Mouse (Mus musculus) limb, embryonic 13.5 days (tissue): ENCODE results near the gene Pde4dip. TPM values are rescaled to one million over a fixed set of nuclear protein-coding genes. Genes with fewer than 3 reads are reported as not detected.

Experiments used
- ATAC-seq: fragments of 200-750 bp; cut with Nextera tagmentation; 2 replicates; pipeline ENCODE4 v1.8.0; 2017; ENCODE audit warnings: low read depth, moderate number of reproducible peaks, moderate TSS enrichment; ENCODE audit not compliant: low FRiP score
- H3K27ac ChIP-seq: fragments of 300-500 bp; sonication (generic); 2 replicates; pipeline ENCODE4 v1.5.1; 2015; ENCODE audit warnings: inconsistent platforms, mild to moderate bottlenecking, moderate library complexity
- H3K27me3 ChIP-seq: fragments of 300-500 bp; sonication (generic); 2 replicates; pipeline ENCODE4 v1.6.1; 2015; ENCODE audit warnings: mild to moderate bottlenecking, inconsistent platforms
- H3K36me3 ChIP-seq: fragments of 300-500 bp; sonication (generic); 2 replicates; pipeline ENCODE4 v1.6.1; 2015; ENCODE audit warnings: inconsistent platforms, mild to moderate bottlenecking, moderate library complexity
- H3K4me1 ChIP-seq: fragments of 300-500 bp; sonication (generic); 2 replicates; pipeline ENCODE4 v1.6.1; 2015; ENCODE audit warnings: inconsistent platforms
- H3K4me2 ChIP-seq: fragments of 300-500 bp; sonication (generic); replicated peaks from 2 replicates; pipeline ENCODE4 v1.6.1; 2015; ENCODE audit warnings: inconsistent platforms, mild to moderate bottlenecking, moderate library complexity
- H3K4me3 ChIP-seq: fragments of 300-500 bp; sonication (generic); 2 replicates; pipeline ENCODE4 v1.5.1; 2015; ENCODE audit warnings: moderate library complexity, mild to moderate bottlenecking, inconsistent platforms
- H3K9ac ChIP-seq: fragments of 300-500 bp; sonication (generic); 2 replicates; pipeline ENCODE4 v1.6.1; 2015; ENCODE audit warnings: mild to moderate bottlenecking, inconsistent platforms
- H3K9me3 ChIP-seq: fragments of 300-500 bp; sonication (generic); 2 replicates; pipeline ENCODE4 v1.6.1; 2016; ENCODE audit warnings: inconsistent platforms
- WGBS: fragments of 180-500 bp; shearing (Covaris S2); methylation state at CpG from one replicate; pipeline ENCODE4 v1.1.7; 2015; 5-methylcytosine and 5-hydroxymethylcytosine counted together
- polyA plus RNA-seq: library from polyadenylated mRNA; unstranded; fragments of >200 nt; fragmentation: Nextera tagmentation; extraction: Ambion mirVana; gene quantifications from 2 replicates; pipeline ENCODE4 v1.2.1, GENCODE M21; 2015

Gene Pde4dip
- polyA plus RNA-seq, 1 experiment from 2014 or later: 36.6 TPM

- Histone ChIP-seq H3K27me3 (peaks cover 48% of the 10 kb centered on the region), H3K9ac (no peak overlapping the region), H3K4me1 (peaks cover 6% of the 10 kb centered on the region), H3K4me3 (no peak overlapping the region), H3K9me3 (no peaks in the 10 kb centered on the region), H3K4me2 (no peak overlapping the region), H3K36me3 (no peaks in the 10 kb centered on the region), H3K27ac (no peak overlapping the region)
- no peak for ATAC-seq
- 77% methylated on average over 6 of the region's 6 CpGs for WGBS
Observed at GRCm38 (mm10) chr3:97890205-97890604, 1.7 kb upstream of the Pde4dip start.

DNA sequence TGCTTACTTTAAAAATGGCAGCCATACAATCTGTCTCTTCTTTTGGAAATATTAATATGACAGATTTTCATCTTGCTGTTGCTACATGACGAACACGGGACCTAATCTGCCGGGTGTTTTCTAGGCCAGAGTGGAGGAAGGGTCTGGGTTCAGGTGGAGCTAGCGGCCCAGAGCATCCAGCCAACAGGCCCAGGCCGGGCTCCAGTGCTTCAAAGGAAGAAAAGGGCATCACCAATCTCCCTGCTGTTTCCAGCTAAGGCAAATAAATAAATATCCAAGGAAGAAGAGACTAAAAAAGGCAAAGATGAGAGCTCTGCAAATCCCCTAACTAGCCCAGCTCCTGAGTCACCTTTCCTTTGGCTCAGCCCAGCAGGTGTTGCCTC, 731 bp downstream of the Pde4dip start:
- WGBS: 71% methylated on average over 5 of the region's 5 CpGs
- ATAC-seq: no peak
- Histone ChIP-seq H3K36me3 (no peaks in the 10 kb centered on the region), H3K4me1 (peaks cover 6% of the 10 kb centered on the region), H3K9me3 (no peaks in the 10 kb centered on the region), H3K9ac (no peak overlapping the region), H3K4me2 (peak overlapping the region; percentile 95), H3K4me3 (peak overlapping the region; percentile 50; the same call in 1 of the 2 replicates), H3K27me3 (peaks cover 48% of the 10 kb centered on the region), H3K27ac (no peak overlapping the region)

GRCm38 (mm10) chr3:97881576-97881975, 6.9 kb downstream of the Pde4dip start:
- H3K27ac ChIP-seq: no peak overlapping the region
- WGBS: 94% methylated on average over 5 of the region's 5 CpGs
- no peak for ATAC-seq
- H3K36me3 ChIP-seq: no peaks in the 10 kb centered on the region
- H3K4me2 ChIP-seq: no peak overlapping the region
- H3K4me3 ChIP-seq: no peak overlapping the region
- H3K27me3 ChIP-seq: peaks cover 5% of the 10 kb centered on the region; the same call in 1 of the 2 replicates
- H3K9ac ChIP-seq: no peak overlapping the region
- no peaks in the 10 kb centered on the region; the same call in 1 of the 2 replicates for H3K4me1 ChIP-seq
- H3K9me3 ChIP-seq: no peaks in the 10 kb centered on the region

DNA sequence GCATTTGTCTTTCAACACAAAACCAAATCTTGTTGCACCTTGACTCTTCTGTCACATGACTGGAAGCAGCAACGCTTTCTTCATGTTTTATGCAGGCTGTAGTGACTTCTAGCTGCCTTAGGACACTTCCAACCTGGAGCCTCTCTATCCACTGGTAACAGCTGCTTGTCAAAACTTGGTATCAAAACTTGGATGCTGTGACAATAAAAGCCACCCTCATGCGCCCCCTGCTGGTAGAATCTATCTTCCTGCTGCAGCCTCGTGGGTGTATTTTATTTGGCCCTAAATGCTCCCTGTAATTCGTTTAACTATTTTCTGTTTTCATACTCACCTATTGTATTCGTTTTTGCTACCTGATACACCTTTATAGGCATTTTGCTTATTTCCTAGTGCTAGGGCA, 9.3 kb downstream of the Pde4dip start:
- no peak overlapping the region for H3K9ac ChIP-seq
- WGBS: 19% methylated on average over 5 of the region's 5 CpGs
- H3K27me3 ChIP-seq: peaks cover 5% of the 10 kb centered on the region; the same call in 1 of the 2 replicates
- no peaks in the 10 kb centered on the region for H3K9me3 ChIP-seq
- no peaks in the 10 kb centered on the region for H3K36me3 ChIP-seq
- H3K4me2 ChIP-seq: no peak overlapping the region
- H3K4me1 ChIP-seq: peaks cover 6% of the 10 kb centered on the region; the same call in 1 of the 2 replicates
- no peak for ATAC-seq
- H3K27ac ChIP-seq: no peak overlapping the region
- H3K4me3 ChIP-seq: no peak overlapping the region

DNA sequence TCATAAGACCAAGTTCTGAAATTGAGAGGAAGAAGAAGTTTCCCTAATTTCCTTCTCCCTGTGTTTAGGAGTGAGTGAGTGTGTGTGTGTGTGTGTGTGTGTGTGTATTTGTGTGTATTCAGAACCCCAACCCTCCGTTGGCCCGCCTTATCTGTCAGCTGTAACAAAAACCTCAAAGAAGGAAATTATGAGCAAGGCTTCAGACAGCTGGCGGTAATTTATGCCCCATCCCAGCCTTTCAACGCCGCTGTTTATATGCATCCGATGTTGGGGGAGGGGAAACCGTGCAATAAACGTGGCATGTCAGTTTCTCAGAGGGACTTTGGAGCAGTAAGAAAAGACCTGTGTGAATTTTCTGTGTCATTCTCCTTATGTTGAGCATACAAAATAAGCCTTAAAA, 12.2 kb downstream of the Pde4dip start:
- Histone ChIP-seq H3K9me3 (no peaks in the 10 kb centered on the region), H3K4me2 (no peak overlapping the region), H3K4me1 (peaks cover 6% of the 10 kb centered on the region; the same call in 1 of the 2 replicates), H3K4me3 (no peak overlapping the region), H3K36me3 (no peaks in the 10 kb centered on the region), H3K9ac (no peak overlapping the region), H3K27me3 (peaks cover 5% of the 10 kb centered on the region; the same call in 1 of the 2 replicates), H3K27ac (no peak overlapping the region)
- no peak for ATAC-seq
- WGBS: 9% methylated on average over 8 of the region's 8 CpGs

DNA sequence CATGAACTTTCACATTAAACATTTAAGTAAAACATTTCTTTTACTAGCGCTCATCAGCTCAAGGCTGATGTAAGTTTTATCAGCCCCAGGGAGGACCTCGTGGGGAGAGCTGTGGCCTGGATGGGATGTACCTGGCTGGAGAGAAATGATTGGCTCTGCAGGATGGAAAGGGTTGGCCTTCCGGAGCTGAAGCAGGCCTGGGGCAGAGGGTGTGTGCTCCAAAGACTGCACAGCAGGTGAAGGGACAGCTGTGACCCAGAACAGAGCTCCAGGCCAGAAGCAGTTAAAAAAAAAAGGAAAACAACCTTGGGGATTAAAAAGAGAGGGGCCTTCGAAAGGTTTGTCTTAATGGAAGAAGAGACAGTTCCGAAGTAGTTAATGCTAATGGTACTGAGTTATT, 13.7 kb downstream of the Pde4dip start:
- no peak for ATAC-seq
- Histone ChIP-seq H3K9ac (no peak overlapping the region), H3K27ac (no peak overlapping the region), H3K27me3 (peaks cover 8% of the 10 kb centered on the region), H3K4me1 (peaks cover 6% of the 10 kb centered on the region; the same call in 1 of the 2 replicates), H3K4me3 (no peak overlapping the region), H3K36me3 (no peaks in the 10 kb centered on the region), H3K4me2 (no peak overlapping the region), H3K9me3 (no peaks in the 10 kb centered on the region)
- WGBS: 21% methylated on average over 5 of the region's 5 CpGs

- WGBS: 66% methylated on average over 4 of the region's 4 CpGs
- Histone ChIP-seq H3K27me3 (peaks cover 43% of the 10 kb centered on the region), H3K36me3 (no peaks in the 10 kb centered on the region), H3K27ac (no peak overlapping the region), H3K9ac (no peak overlapping the region), H3K4me2 (no peak overlapping the region), H3K9me3 (no peaks in the 10 kb centered on the region), H3K4me1 (0 out of 2 replicates have a peak, but pooled peaks cover 8% of the 10 kb centered on the region), H3K4me3 (no peak overlapping the region)
- ATAC-seq: no peak
Observed at GRCm38 (mm10) chr3:97869730-97870129, 18.8 kb downstream of the Pde4dip start.

DNA sequence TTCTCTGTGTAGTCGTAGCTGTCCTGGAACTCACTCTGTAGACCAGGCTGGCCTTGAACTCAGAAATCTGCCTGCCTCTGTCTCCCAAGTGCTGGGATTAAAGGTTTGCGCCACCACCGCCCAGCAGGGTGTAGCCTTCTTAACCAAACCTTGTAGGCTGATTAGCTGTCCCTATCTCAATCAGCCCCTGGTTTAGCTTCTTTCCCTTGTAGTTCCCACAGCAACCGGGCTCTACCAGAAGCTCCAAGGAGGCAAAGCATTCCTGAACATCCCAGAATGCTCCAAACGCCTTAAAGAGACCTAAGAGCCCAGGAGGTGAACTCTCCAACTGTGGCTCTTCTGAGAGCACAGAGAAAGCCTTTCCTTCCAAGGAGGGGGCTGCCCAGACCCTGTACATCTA, 19.8 kb downstream of the Pde4dip start:
- 54% methylated on average over 5 of the region's 5 CpGs for WGBS
- Histone ChIP-seq H3K9ac (no peak overlapping the region), H3K36me3 (no peaks in the 10 kb centered on the region), H3K4me2 (no peak overlapping the region), H3K27me3 (peaks cover 43% of the 10 kb centered on the region), H3K4me1 (0 out of 2 replicates have a peak, but pooled peaks cover 8% of the 10 kb centered on the region), H3K4me3 (no peak overlapping the region; the same call in 1 of the 2 replicates), H3K27ac (no peak overlapping the region), H3K9me3 (no peaks in the 10 kb centered on the region)
- no peak for ATAC-seq

- Histone ChIP-seq H3K27ac (peak overlapping the region; percentile 28; the same call in 1 of the 2 replicates), H3K4me3 (peak overlapping the region; percentile 60), H3K36me3 (no peaks in the 10 kb centered on the region), H3K4me2 (peak overlapping the region; percentile 98), H3K4me1 (0 out of 2 replicates have a peak, but pooled peaks cover 8% of the 10 kb centered on the region), H3K27me3 (peaks cover 43% of the 10 kb centered on the region), H3K9ac (peak overlapping the region; percentile 74), H3K9me3 (no peaks in the 10 kb centered on the region)
- 3% methylated on average over 42 of the region's 42 CpGs for WGBS
- peak; percentile 85 for ATAC-seq
Observed at GRCm38 (mm10) chr3:97868024-97868689, 20.4 kb downstream of the Pde4dip start.

DNA sequence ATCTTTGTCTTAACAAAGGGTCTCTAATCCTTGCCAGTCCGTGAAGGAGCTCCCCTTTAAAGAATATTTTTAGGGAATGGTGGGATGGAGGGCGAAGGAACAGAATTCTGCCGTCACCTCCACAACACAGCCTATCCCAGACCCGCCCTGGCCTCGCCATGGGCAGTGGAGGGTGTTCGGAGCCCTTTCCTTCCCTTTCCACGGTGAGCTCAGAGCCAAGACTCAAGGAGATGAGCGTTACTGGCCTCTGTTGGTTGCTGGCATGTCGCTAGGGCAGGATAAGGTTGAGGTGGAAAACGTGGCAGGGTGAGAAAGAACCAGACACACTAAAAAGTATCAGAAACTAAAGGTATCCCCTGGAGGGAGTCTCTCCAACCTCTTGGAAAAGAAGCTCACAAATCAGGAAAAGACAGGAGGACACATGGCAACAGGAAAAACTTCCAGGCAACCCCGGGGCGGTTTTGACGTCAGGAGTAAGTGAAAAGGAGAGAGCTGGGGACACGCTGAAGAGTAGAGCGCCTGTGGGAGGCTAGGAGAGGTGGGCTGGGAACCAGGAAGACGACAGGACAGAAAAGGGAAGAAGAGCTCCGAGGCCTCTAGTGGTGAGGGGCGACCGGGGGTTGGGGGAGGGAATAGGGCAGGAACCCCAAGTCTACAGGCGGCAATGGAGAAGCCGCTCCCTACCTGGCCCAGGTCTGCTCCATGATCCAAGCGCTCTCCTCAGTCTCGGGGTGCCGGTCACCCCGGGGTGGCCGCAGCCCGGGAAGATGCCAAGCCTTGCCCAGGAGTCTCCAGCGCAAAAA, 21.1 kb downstream of the Pde4dip start:
- WGBS: 4% methylated on average over 27 of the region's 28 CpGs
- peak overlapping the region; percentile 28; the same call in 1 of the 2 replicates for H3K27ac ChIP-seq
- ATAC-seq: peak; percentile 71
- peak overlapping the region; percentile 74 for H3K9ac ChIP-seq
- H3K4me2 ChIP-seq: peak overlapping the region; percentile 98
- peak overlapping the region; percentile 60 for H3K4me3 ChIP-seq
- H3K4me1 ChIP-seq: 0 out of 2 replicates have a peak, but pooled peaks cover 8% of the 10 kb centered on the region
- peaks cover 43% of the 10 kb centered on the region for H3K27me3 ChIP-seq
- no peaks in the 10 kb centered on the region for H3K9me3 ChIP-seq
- H3K36me3 ChIP-seq: no peaks in the 10 kb centered on the region

- H3K9me3 ChIP-seq: no peaks in the 10 kb centered on the region
- WGBS: 69% methylated on average over 4 of the region's 4 CpGs
- H3K4me1 ChIP-seq: 0 out of 2 replicates have a peak, but pooled peaks cover 8% of the 10 kb centered on the region
- H3K9ac ChIP-seq: peak overlapping the region; percentile 74; the same call in 1 of the 2 replicates
- H3K27me3 ChIP-seq: peaks cover 43% of the 10 kb centered on the region
- H3K36me3 ChIP-seq: no peaks in the 10 kb centered on the region
- ATAC-seq: no peak
- no peak overlapping the region for H3K27ac ChIP-seq
- H3K4me3 ChIP-seq: peak overlapping the region; percentile 60
- peak overlapping the region; percentile 98 for H3K4me2 ChIP-seq
Observed at GRCm38 (mm10) chr3:97866696-97867095, 21.8 kb downstream of the Pde4dip start.

GRCm38 (mm10) chr3:97860820-97861451, 27.6 kb downstream of the Pde4dip start:
- no peak overlapping the region for H3K4me2 ChIP-seq
- ATAC-seq: no peak
- no peaks in the 10 kb centered on the region for H3K4me1 ChIP-seq
- 92% methylated on average over 7 of the region's 7 CpGs for WGBS
- no peak overlapping the region for H3K9ac ChIP-seq
- H3K27ac ChIP-seq: no peak overlapping the region
- H3K9me3 ChIP-seq: no peaks in the 10 kb centered on the region
- no peak overlapping the region for H3K4me3 ChIP-seq
- peaks cover 2% of the 10 kb centered on the region for H3K27me3 ChIP-seq
- no peaks in the 10 kb centered on the region for H3K36me3 ChIP-seq
